Mouse (Mus musculus) spleen, embryonic (tissue): ENCODE results near the gene Sept9.

Experiments
- CTCF ChIA-PET: fragments of 350-600 bp; sonication (Branson Sonifier 250); formaldehyde crosslinking; loops from one replicate; lab custom pipeline; 2022; lab: Charles Lee

Sept9 gene

DNA sequence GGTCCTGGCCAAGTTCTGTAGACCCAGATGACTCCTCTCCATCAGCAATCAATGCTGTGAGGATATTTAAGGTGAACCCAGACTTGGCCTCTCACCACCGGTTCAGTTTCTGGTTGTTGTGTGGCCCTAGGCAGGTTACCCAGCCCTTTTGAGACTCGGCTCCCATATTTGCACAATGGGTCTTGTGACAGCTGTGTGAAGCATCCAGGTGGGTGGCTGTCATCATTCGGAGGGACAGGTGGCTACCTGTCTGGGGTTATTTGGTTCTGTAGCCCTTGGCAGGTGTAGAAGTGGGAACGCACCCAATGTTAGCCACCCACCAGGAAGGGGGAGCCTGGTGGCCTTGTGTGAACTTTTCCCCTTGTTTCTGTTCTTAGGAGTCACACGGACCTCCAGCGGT lies 19.0 kb downstream of the Sept9 start:
- CTCF ChIA-PET: no interaction called here

DNA sequence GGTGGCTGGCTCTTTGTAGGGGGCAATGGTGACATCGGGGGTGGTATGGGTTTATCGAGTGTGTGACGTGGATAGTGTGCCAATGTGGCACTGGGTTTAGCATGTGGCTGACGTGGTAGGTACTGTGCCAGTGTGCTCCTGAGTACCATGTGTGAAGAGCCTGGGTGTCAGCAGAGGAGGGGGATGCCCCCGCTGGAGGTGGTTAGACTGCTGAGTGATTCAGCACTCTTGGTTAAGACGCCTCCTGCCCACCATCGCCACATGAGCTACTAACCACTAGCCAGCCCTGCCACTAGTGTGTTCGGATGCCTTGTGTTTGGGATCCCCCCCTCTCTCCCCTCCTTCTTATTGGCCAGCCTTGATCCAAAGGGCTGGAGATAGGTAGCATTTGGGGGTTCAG lies 21.3 kb downstream of the Sept9 start:
- CTCF ChIA-PET: no interaction called here

DNA sequence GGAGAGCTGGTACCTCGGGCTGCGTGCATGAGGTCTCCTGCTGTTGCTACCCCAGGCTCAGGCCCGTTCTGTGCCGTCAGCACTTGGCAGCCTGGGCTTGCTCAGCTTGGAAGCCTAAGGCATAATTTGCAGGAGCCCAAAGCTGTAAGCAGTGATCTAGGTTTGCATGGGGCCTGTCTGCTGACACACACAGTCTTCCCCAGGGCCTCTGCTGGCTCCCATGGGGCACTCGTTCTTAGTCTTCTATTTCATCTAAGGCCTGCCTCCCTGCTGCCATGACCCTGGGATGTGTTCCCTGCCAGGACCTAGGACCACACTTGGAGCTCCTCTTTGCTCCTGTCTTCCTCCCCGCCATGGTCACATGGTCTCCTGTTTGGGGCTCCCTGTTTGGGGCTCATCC lies 21.7 kb downstream of the Sept9 start:
- CTCF ChIA-PET: no interaction called here

DNA sequence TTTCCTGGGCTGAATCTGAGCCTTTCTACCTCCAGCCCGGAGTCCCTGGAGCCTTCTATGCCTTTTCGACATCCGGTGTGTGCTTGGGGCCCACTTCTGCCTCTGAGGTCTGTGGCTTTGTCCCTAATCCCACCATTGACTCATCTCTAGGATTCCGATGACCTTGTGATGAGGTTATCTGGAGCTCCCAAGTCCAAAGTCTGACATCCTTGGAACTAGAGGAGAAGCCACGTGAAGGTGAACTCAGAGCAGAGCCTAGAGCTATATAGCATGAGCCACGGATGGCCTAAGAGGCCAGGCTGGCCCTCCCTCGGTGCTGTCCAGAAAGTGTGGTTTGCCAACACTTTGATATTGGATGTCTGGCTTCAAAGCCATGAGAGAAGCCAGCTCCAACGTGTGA lies 23.4 kb downstream of the Sept9 start:
- CTCF ChIA-PET: no interaction called here

DNA sequence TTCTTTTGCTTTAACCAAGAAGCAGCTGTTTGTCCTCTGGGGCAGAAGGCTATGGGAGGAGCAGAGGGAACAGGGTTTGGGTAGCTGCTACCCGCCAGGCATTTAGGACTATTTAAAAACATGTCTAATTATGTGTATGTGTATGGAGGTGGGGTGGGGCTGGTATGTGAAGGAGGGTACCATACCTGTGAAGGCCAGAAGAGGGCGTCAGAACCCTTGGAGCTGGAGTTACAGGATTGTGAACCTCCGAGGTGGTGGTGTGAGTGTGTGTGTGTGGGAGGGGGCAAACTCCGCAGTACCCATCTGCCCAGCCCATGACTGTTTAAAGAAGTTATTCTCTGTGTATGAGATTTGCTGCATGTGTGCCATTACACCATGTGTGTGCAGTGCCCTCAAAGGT lies 25.3 kb downstream of the Sept9 start:
- CTCF ChIA-PET: no interaction called here

DNA sequence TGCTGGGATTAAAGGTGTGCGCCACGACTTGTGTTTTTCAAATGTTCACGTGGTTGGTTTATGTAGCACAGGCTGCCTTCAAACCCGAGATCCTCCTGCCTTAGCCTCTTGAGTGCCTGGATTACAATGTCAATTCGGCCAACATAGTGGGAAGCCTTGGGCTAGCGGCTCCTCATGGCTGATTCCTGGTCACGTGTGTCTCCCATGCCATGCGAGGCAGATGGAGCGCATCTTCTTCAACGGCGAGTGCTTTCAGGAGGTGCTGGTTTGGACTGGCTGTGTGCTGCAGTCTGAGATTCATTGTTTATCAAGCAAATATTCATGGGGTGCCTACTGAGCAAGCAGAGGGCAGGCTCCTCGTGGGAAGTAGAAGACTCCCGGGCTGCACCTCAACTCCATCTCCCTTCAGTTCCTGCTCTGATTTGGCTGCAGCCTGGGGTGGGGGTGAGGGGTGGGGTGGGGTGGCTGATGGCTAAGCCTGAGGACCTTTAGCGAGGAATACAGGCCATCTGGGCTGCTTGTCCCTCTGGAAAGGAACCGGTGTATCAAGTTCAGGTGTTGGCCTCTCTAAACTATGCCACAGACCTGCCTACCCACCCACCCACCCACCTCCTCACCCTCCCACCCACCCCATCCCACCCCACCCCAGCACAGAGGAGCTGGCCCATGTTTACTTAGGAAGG lies 26.2 kb downstream of the Sept9 start:
- CTCF ChIA-PET: no interaction called here

DNA sequence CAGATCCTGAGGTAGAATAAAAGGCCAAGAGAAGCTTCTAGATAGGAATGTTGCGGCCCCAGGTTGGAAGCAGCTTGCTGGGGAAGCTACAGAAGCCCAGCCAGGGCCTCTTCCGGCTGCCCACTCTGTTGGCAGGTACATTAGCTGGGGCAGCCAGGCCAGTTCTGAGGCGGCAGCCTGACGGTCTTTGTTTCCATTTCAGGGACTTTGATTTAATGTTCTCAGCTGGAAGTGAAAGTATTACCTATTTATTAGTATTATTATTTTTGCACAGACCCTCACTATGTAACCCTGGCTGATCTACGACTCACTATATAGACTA lies 26.7 kb downstream of the Sept9 start:
- CTCF ChIA-PET: no interaction called here

DNA sequence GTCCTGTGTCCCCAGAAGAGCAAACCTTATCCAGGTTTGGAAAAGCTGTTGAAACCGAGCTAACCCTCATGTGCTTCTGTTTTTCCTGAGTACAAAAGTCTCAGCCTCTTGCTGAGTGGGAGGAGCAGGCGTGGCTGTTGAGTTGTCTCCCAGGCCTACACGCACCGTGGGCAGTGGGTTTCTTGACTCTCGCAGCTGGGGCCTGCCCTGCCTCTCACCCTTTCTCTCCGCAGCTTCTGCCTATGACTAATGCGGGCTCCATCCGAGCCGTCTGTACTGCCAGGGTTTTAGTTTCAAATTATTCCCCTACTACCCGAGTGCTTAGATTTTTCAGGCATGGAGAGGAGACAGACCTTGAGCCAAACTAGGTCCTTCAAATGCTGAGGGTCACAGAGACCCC lies 28.7 kb downstream of the Sept9 start:
- CTCF ChIA-PET: no interaction called here

DNA sequence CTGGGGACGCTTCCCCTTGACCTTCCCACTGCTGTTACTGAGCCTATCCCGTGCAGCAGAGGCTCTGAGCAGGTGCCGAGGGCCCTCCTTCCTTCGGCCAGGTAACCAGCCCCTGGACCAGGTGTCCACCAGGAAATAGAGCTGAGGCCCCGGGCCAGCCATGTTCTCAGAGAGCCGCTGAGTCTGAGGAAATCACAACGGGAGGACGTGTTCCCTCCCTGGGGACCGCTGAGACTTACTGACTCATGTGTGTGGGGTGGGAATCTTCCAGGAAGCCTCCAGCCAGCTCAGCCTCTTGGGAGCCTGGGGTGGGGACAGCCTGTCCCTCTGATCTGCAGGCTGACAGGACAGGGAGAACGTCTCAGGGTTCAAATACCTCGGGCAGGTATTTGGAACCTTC lies 32.1 kb downstream of the Sept9 start:
- CTCF ChIA-PET: no interaction called here

DNA sequence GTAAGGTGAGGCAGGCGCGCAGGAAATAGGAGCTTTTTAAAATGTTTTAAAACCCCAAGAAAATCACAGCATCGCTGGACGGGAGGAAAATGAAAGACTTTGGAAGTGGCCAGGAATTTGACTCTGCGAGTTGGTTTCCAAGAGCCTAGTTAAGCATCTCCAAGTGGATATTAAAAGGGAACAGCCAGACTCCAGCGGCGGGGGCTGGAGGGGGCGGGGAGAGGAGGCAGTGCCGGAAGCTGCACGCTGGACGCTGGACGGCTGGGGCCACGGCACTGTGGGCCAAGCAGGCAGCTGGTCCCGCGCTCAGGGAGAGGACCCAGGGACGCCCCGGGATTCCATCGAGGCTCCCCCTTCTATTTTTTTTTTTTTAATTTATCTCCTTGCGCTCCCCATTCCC lies 32.6 kb downstream of the Sept9 start:
- CTCF ChIA-PET: no interaction called here

DNA sequence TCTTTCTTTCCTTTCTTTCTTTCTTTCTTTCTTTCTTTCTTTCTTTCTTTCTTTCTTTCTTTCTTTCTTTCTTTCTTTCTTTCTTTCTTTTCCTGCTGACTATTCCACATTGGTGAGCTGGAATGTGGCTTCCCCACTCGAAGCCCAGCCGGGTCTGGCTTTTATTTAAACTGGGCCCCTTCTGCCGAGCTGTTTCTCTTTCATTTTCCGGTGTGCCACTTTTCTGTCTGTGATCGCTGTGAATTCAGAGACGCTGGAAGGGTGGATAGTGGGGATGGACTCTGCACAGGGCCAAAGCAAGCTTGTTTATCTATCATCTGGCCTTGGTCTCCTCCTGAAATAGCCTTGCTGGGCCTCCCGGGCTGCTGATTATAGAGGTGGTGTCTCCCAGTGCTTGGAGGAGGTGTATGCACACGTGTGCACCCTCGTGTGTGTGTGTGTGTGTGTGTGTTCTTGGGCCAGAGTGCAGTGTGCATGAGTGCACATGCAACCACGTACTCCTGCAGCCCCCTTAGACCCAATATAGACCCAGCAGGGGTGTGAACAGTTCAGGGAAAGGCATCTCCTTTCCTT lies 33.5 kb downstream of the Sept9 start:
- CTCF ChIA-PET: interaction anchor here (0.5 kb wide), 1 partner anchor 54 kb away, joined by 4 read pairs; no protein-coding TSS in a partner anchor

DNA sequence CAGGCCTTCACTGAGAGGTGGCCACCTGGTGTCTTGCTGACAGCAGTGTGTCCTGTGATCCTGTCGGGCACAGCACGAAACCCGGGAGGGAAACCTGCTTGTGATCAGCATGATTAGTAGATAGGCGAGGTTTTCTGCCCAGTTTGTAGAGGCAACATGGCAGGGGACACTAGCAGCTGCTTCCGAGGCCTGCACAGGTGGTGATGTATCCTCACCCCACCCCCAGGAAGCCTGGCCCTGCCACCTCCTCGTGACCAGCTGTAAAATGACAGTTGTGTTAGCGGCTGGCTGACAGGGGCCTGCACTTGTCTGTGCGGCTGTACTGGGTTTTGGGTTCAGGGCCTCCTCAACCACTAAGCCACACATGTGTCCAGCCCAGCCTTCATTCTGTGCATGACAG lies 34.4 kb downstream of the Sept9 start:
- CTCF ChIA-PET: interaction anchor here (0.6 to 0.9 kb wide), 2 partner anchors 10 to 128 kb away, joined by 3 to 13 read pairs; no protein-coding TSS in a partner anchor

DNA sequence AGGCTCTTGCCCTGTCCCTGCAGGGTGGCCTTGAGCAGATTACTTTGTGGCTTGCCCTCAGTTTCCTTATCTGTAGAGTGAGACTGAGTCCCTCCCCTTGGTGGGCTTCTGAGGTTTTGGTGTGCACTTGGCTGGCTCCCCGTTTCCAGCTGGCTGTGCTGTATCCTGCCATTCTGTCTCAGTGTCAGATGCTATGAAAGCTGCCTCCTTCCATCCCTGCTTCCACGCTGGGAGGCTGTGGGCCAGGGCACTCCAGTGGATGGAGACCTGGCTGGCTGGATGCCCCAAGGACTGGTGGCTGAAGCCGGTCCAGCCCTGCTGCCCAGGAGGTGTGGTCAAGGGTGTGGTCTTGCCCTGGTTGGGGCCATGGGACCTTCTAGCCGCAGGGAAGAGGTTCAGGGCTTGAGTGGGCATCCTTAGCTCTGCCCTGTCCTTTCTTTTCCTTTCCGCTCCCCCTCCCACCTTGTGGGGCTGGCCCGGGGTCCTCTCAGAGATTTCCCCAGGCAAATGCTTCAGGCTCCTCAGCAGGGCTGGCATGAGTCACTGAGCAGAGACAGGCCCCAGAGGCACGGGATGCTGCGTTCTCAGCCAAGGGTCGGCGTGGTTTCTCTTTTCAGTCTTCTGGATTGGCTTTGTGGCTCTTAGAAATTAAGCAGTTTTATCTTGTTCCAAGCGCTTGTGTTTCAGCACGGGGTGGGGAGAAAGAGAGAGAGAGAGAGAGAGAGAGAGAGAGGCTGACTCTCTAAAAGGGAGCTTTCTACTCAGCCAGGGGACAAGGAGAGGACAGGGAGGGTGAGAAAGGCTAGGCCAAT lies 35.8 kb downstream of the Sept9 start:
- CTCF ChIA-PET: interaction anchor here (0.7 kb wide), 1 partner anchor 335 kb away, joined by 10 read pairs; no protein-coding TSS in a partner anchor

DNA sequence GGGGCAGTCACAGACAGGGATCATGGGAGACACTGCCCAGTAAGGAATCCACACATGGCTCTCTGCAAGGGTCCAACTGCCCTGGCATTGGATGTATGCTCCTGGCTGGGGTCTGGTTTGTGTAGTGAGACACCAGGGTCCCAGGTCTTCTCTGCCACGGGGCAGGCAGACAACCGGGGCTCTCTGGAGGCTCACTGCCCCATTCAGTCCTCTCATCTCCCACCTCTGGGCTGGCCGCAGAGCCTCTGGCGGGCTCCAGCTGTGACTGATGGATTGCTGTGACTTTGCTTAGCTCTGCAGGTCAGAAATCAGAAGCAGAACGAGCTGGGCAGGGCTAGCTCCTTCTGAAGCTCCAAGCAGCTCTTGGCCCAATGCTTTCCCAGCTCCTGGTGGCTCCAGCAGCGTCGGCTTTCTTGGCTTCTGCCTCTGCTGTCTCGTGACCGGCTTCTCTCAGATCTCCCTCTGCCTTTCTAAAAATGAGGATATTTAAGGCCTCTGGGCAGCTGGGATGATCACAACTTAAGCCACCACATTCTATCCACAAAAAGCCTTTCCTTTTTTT lies 36.5 kb downstream of the Sept9 start:
- CTCF ChIA-PET: interaction anchor here (0.6 to 0.7 kb wide), 3 partner anchors 32 to 334 kb away, joined by 3 to 10 read pairs (median 9); no protein-coding TSS in a partner anchor

DNA sequence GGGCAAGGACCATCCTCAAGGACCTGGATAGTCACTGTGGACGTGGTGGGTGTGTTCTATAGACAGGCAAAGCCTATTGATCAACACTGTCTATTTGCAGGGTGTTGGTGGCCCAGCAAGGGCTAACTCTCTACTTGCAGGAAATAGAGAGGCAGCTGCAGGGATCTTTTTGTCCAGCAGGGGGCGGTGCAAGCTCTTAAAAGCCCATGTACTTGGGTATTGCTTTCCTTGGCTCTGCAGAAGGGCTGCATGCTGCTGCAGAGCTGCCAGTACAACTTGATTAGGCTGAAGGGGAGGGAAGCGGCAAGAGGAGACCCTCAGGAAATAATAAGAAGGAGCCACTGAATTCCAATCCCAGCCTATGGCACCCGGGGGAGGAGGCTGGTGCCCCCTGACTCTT lies 38.7 kb downstream of the Sept9 start:
- CTCF ChIA-PET: interaction anchor here (0.6 to 2.2 kb wide), 8 partner anchors 62 to 143 kb away, joined by 3 to 13 read pairs (median 4); no protein-coding TSS in a partner anchor

DNA sequence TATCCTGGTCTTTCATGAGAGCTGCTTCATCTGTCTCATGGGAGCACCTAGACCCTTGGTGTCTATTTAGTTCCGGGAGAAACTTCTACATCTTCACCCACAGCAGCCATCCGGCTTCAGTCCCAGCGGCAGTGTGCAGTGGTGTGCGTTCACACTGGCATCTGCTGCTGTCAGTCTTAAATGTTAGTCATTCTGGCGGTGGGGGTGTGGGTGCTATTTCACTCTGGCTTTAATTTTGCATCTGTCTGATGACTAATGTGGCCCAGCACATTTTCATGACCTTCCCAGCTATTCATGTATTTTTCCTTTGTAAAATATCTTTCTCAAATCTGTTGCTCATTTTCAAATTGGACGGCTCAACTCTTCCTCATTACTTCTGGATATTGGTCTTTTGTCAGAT lies 40.2 kb downstream of the Sept9 start:
- CTCF ChIA-PET: interaction anchor here (0.6 to 1.2 kb wide), 3 partner anchors 118 to 298 kb away, joined by 3 to 5 read pairs (median 4); no protein-coding TSS in a partner anchor

DNA sequence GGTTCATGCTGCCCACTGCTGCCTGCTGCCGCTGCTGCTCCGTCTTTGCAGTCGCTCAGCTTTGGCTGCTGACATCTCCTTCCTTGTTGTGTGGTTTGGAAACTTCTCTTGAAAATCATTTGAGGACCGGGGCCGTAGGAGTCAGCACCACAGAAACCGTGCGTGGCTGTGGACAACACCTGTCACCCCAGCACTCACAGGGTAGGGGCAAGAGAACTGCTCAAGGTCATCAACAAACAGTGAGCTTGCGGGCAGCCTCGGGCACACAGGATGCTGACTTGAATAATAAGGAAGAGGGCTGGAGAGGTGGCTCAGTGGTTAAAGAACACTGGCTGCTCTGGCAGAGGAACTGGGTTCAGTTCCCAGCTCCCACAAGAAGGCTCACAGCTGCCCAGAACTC lies 40.9 kb downstream of the Sept9 start:
- CTCF ChIA-PET: interaction anchor here (0.6 kb wide), 1 partner anchor 60 kb away, joined by 3 read pairs; no protein-coding TSS in a partner anchor

DNA sequence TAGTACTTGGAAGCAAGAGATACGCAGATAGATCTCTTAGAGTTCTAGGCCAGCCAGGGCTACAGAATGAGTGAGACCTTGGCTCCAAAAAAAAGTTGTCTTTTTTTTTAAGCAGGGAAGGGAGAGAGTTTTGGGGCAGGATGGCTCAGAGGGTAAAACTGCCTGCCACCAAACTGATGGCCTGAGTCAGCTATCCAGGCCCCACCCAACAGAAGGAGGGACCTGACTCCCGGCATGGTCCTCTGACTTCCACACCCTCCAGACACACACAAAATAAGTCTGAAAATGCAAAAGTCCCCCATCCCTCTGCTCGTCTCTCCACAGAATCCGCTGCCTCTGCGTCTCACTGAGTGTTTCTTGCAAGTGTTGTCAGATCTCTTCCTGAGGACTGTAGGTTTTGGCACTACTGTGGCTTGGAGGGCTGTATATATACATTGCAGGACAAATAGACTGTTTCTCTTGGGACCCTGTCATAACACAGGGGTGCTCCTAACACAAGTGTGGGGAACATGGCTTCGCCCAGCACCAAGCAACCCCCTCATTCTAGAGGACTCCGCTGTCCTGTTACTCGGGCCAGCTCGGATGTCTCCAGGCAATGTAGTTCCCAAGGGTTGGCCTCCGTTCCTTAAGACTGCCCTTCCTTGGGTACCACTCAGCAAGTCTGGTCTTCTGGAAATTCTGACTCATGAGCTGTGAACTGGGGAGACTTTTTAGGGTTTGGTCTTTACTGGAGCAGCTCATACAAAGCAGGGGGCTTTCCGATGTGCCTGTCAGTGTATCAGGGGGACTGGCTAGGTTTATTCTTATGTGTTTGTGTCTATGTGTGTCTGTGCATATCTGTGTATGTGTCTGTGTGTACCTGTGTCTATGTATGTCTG lies 41.6 kb downstream of the Sept9 start:
- CTCF ChIA-PET: interaction anchor here (0.6 kb wide), 1 partner anchor 59 kb away, joined by 3 read pairs; no protein-coding TSS in a partner anchor

DNA sequence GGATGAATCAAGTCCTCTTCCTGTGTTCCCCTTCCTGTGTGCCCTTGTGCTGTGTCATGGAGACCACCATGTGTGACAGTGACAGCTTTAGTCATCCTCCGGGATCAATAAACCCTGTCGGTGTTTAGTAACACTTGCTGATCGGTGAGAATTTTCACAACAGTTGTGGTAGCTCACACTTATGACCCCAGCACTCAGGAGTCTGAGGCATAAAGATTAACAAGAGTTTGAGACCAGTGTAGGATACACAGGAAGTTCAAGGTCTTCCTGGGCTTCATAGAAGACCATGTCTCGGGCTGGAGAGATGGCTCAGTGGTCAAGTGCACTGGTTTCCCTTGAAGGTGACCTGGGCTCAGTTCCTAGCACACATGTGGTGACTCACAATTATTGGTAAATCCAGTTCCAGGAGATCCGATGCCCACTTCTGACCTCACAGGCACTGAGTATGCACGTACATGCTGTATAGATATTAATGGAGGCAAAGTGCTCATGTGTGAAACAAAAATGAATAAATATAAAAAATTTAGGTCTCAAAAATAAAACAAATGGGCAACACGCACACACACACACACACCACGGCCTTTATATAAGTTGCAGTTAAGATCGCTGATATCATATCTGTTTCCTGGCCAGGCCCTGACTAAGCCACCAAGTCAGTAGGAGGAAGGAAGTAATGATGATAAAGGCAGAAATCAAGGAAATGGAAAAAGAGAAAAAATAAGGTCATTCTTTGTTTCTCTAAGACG lies 43.1 kb downstream of the Sept9 start:
- CTCF ChIA-PET: no interaction called here
